Mouse (Mus musculus) embryonic fibroblast, embryonic 13.5 days (primary cell): ENCODE measurements around the gene 4930455H04Rik.

Experiments used
- CTCF ChIP-seq: IDR thresholded peaks from 2 replicates; pipeline ENCODE4 v1.5.1; 2011; ENCODE audit warnings: mild to moderate bottlenecking, control low read depth, low read length, moderate library complexity, borderline replicate concordance; ENCODE audit not compliant: insufficient read depth
- POLR2A ChIP-seq: IDR thresholded peaks from 2 replicates; pipeline ENCODE4 v1.6.1; 2011; ENCODE audit warnings: low read depth, mild to moderate bottlenecking, control low read depth, low read length, moderate library complexity

GRCm38 (mm10) chr3:117003379-117003778 is 35.3 kb downstream of the 4930455H04Rik start:
- TF ChIP-seq CTCF = no peak
- no peak for TF ChIP-seq POLR2A
